Mouse (Mus musculus): Measurements from ENCODE around the gene Atxn7. TPM values are rescaled to one million over a fixed set of nuclear protein-coding genes. Genes with fewer than 3 reads are reported as not detected.

Atxn7 gene
- polyA plus RNA-seq, 1 experiment from 2014 or later: 4.6 TPM

GRCm38 (mm10) chr14:14104930-14105318, 143.7 kb downstream of the Atxn7 start:
- Histone ChIP-seq H3K4me3 (replicated peaks; ENCODE audit: low read depth, low read length) (no peak overlapping the region), H3K4me2 (ENCODE audit: low read length) (no peak overlapping the region), H3K27ac (replicated peaks; ENCODE audit: low read depth, low read length) (no peak overlapping the region), H3K36me3 (ENCODE audit: control insufficient read depth, insufficient read depth, low read length) (peaks cover 44% of the 10 kb centered on the region), H3K4me1 (ENCODE audit: control insufficient read depth, insufficient read depth, low read length) (no peaks in the 10 kb centered on the region), H3K9ac (replicated peaks; ENCODE audit: low read length) (no peak overlapping the region), H3K27me3 (ENCODE audit: control insufficient read depth, insufficient read depth, low read length) (no peaks in the 10 kb centered on the region), H3K9me3 (ENCODE audit: control insufficient read depth, low read length) (no peaks in the 10 kb centered on the region)
- ATAC-seq (ENCODE audit: low FRiP score, low TSS enrichment) (no peak), DNase-seq (no peak)
- 89% methylated on average over 2 of the region's 2 CpGs for WGBS

- Histone ChIP-seq H3K9me3 (ENCODE audit: control insufficient read depth, low read length) (no peaks in the 10 kb centered on the region), H3K27ac (replicated peaks; ENCODE audit: low read depth, low read length) (no peak overlapping the region), H3K36me3 (ENCODE audit: control insufficient read depth, insufficient read depth, low read length) (peaks cover 69% of the 10 kb centered on the region), H3K9ac (replicated peaks; ENCODE audit: low read length) (no peak overlapping the region), H3K4me3 (replicated peaks; ENCODE audit: low read depth, low read length) (no peak overlapping the region), H3K27me3 (ENCODE audit: control insufficient read depth, insufficient read depth, low read length) (no peaks in the 10 kb centered on the region), H3K4me1 (ENCODE audit: control insufficient read depth, insufficient read depth, low read length) (no peaks in the 10 kb centered on the region), H3K4me2 (ENCODE audit: low read length) (no peak overlapping the region)
- DNase-seq (no peak), ATAC-seq (ENCODE audit: low FRiP score, low TSS enrichment) (no peak)
- 85% methylated on average over 4 of the region's 4 CpGs for WGBS
Measured at GRCm38 (mm10) chr14:14110710-14111109, 149.5 kb downstream of the Atxn7 start.

GRCm38 (mm10) chr14:14120230-14121096, 159.2 kb downstream of the Atxn7 start, which contains the start of gene Psmd6:
Psmd6 (minus strand) TSS chr14:14120984.
- peak within 1 kb of the TSS; percentile 97 for H3K4me3 ChIP-seq (replicated peaks; ENCODE audit: low read depth, low read length)
- ATAC-seq (ENCODE audit: low FRiP score, low TSS enrichment) (peak; percentile 96), DNase-seq (peak; percentile 94)
- H3K27ac ChIP-seq (replicated peaks; ENCODE audit: low read depth, low read length): peak within 1 kb of the TSS; percentile 85
- peaks cover 11% of the 10 kb centered on the region for H3K4me1 ChIP-seq (ENCODE audit: control insufficient read depth, insufficient read depth, low read length)
- H3K4me2 ChIP-seq (ENCODE audit: low read length): peak within 1 kb of the TSS; percentile 84
- WGBS: 1% methylated on average over 68 of the region's 68 CpGs
- no peaks in the 10 kb centered on the region for H3K9me3 ChIP-seq (ENCODE audit: control insufficient read depth, low read length)
- H3K9ac ChIP-seq (replicated peaks; ENCODE audit: low read length): peak within 1 kb of the TSS; percentile 98
- H3K36me3 ChIP-seq (ENCODE audit: control insufficient read depth, insufficient read depth, low read length): peaks cover 35% of the 10 kb centered on the region
- no peaks in the 10 kb centered on the region for H3K27me3 ChIP-seq (ENCODE audit: control insufficient read depth, insufficient read depth, low read length)

Other genes starting within 250 kb of the Atxn7 start
- not detected in 2 replicates for gene Gm281, start 47.0 kb upstream of the Atxn7 start, polyA plus RNA-seq (2014; fragmentation: Nextera tagmentation; extraction: Ambion mirVana)
- 198 and 218 TPM in 2 replicates for gene Thoc7, start 412 bp downstream of the Atxn7 start, polyA plus RNA-seq (2014; fragmentation: Nextera tagmentation; extraction: Ambion mirVana)
- gene Psmd6, start 159.5 kb downstream of the Atxn7 start, polyA plus RNA-seq (2014; fragmentation: Nextera tagmentation; extraction: Ambion mirVana): 240 and 278 TPM in 2 replicates
- not detected in 2 replicates for gene Olfr720, start 225.4 kb downstream of the Atxn7 start, polyA plus RNA-seq (2014; fragmentation: Nextera tagmentation; extraction: Ambion mirVana)

Measured in midbrain, embryonic 14.5 days (tissue).